8 mouse cellular contexts compared by ENCODE assay signal in the genomic region with DNA sequence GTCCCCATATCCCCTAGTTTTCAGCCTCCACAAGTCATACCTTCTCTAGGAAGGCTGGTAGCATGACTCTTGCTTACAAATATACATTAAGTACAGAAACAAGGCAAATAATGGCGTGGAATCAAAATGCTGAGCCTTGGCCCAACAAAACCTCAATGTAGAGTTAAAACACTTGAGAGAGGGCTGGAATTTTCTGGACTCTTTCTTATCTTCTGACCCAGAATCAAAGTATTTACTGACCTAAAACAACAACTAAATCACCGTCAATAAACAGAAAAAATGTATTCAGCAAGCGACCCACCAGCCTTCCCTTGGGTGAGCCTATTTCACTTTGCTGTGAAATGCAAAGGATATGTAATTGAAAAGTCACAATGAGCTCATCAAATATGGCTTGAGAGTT. TPM values are rescaled to one million over a fixed set of nuclear protein-coding genes. Genes with fewer than 3 reads are reported as not detected.
A peak's percentile ranks its signal among the peaks of the same experiment; 100 is the strongest.
DNase-seq lines count a peak whose midpoint lies in the region; ATAC-seq and TF ChIP-seq lines count a peak whose summit lies in the region.

No protein-coding gene starts in this region.

- peak overlapping the region; percentile 80 for H3K4me2 ChIP-seq in CH12.LX (ENCODE audit: insufficient read depth, low read depth, poor library complexity, severe bottlenecking)
- H3K4me2 ChIP-seq in forebrain, postnatal 0 days (ENCODE audit: low read depth): peak overlapping the region; percentile 56
- peak overlapping the region; percentile 84 for H3K4me2 ChIP-seq in liver, embryonic 15.5 days

- no peak for TF ChIP-seq RAD21 in CH12.LX (IDR thresholded peaks at IDR 0.05; ENCODE audit: low read depth, low read length)

- no peak for TF ChIP-seq EP300 in CH12.LX (IDR thresholded peaks at IDR 0.05; ENCODE audit: low read length)

- peaks cover 52% of the 10 kb centered on the region for H3K79me2 ChIP-seq in CH12.LX (replicated peaks; ENCODE audit: control insufficient read depth, extremely low read depth, insufficient read depth, poor library complexity, severe bottlenecking)

- DNase-seq in heart, adult 11 months: peak; percentile 60
- DNase-seq in heart, adult 18-20 months: no peak
- no peak for DNase-seq in CH12.LX (ENCODE audit: extremely low read depth)
- no peak for DNase-seq in forebrain, postnatal 0 days
- no peak for DNase-seq in testis, postnatal 10 days (ENCODE audit: low spot score)
- DNase-seq in left cerebral cortex, postnatal 4 days: no peak
- DNase-seq in adrenal gland, adult 2 months: no peak

- dilution Hi-C loops in CH12.LX (cut with MboI; ENCODE audit: extremely low pct_ligation_motif_present, extremely low pct_unique_long_range_greater_than_20kb, low sequenced_read_pairs): no loop called here

- ATAC-seq in forebrain, postnatal 0 days: no peak
- ATAC-seq in liver, embryonic 15.5 days (ENCODE audit: insufficient read depth): no peak

- H3K4me1 ChIP-seq in CH12.LX (ENCODE audit: control insufficient read depth in 1 of 2, insufficient read depth in 2 of 2): peaks cover 5 to 60% of the 10 kb centered on the region in 2 experiments
- H3K4me1 ChIP-seq in forebrain, postnatal 0 days (ENCODE audit: insufficient read depth): peaks cover 13% of the 10 kb centered on the region
- H3K4me1 ChIP-seq in liver, embryonic 15.5 days (replicated peaks): peaks cover 42% of the 10 kb centered on the region

- H3K36me3 ChIP-seq in CH12.LX (replicated peaks in 1 of 2; ENCODE audit: control insufficient read depth in 1 of 2, insufficient read depth in 1 of 2, low read length in 1 of 2): peaks cover 30 to 51% of the 10 kb centered on the region in 2 experiments
- peaks cover 17% of the 10 kb centered on the region for H3K36me3 ChIP-seq in forebrain, postnatal 0 days (ENCODE audit: insufficient read depth)
- H3K36me3 ChIP-seq in liver, embryonic 15.5 days (replicated peaks): peaks cover 3% of the 10 kb centered on the region

- peak overlapping the region; percentile 93 for H3K9ac ChIP-seq in CH12.LX (ENCODE audit: insufficient read depth, low read depth)
- peak overlapping the region; percentile 91 for H3K9ac ChIP-seq in forebrain, postnatal 0 days
- peak overlapping the region; percentile 83 for H3K9ac ChIP-seq in liver, embryonic 15.5 days

- H3K27ac ChIP-seq in CH12.LX (ENCODE audit: insufficient read depth, low read depth): no peak overlapping the region
- H3K27ac ChIP-seq in forebrain, postnatal 0 days (ENCODE audit: low read depth, low read length): no peak overlapping the region
- H3K27ac ChIP-seq in liver, embryonic 15.5 days (replicated peaks): peak overlapping the region; percentile 99

- H3K27me3 ChIP-seq in CH12.LX (replicated peaks): no peaks in the 10 kb centered on the region
- no peaks in the 10 kb centered on the region for H3K27me3 ChIP-seq in forebrain, postnatal 0 days (ENCODE audit: insufficient read depth, low read length)
- H3K27me3 ChIP-seq in liver, embryonic 15.5 days: no peaks in the 10 kb centered on the region

- H3K4me3 ChIP-seq in CH12.LX (replicated peaks in 1 of 3; ENCODE audit: low read depth in 2 of 3, low read length in 2 of 3, poor library complexity in 1 of 3): peak overlapping the region; percentile 17 to 84 (median 79)
- peak overlapping the region; percentile 80 for H3K4me3 ChIP-seq in forebrain, postnatal 0 days (ENCODE audit: low read depth, low read length)
- peak overlapping the region; percentile 79 for H3K4me3 ChIP-seq in liver, embryonic 15.5 days (replicated peaks)

- intact Hi-C loops in left cerebral cortex, postnatal 4 days (cut with DNase I): no loop called here

- no peaks in the 10 kb centered on the region for H3K9me3 ChIP-seq in CH12.LX (replicated peaks; ENCODE audit: low read length)
- H3K9me3 ChIP-seq in forebrain, postnatal 0 days (ENCODE audit: low read length): no peaks in the 10 kb centered on the region
- no peaks in the 10 kb centered on the region for H3K9me3 ChIP-seq in liver, embryonic 15.5 days (replicated peaks)

- TF ChIP-seq CTCF in CH12.LX (conservative IDR thresholded peaks at IDR 0.05 in 1 of 2, IDR thresholded peaks at IDR 0.05 in 1 of 2; ENCODE audit: low read depth in 2 of 2, low read length in 2 of 2): no peak
- TF ChIP-seq CTCF in forebrain, postnatal 0 days (IDR thresholded peaks at IDR 0.05; ENCODE audit: low read depth): no peak

- WGBS in forebrain, postnatal 0 days: 42% methylated on average over 3 of the region's 3 CpGs
- WGBS in liver, embryonic 15.5 days (ENCODE audit: insufficient replicate concordance): 52% methylated on average over 3 of the region's 3 CpGs

- in situ Hi-C loops in CH12.LX (cut with MboI; ENCODE audit: low pct_ligation_motif_present, low pct_unique_long_range_greater_than_20kb, low sequenced_read_pairs): loop anchor here (5.0 kb wide), 1 partner anchor 41 kb away; no protein-coding TSS in a partner anchor

- no peak for TF ChIP-seq POLR2A in CH12.LX (IDR thresholded peaks at IDR 0.05; ENCODE audit: low read depth, low read length)

TF ChIP-seq in CH12.LX, 34 proteins besides CTCF, POLR2A, EP300 and RAD21:
- TF ChIP-seq ZKSCAN1 (IDR thresholded peaks at IDR 0.05; ENCODE audit: borderline replicate concordance, low read depth, low read length) (no peak), IRF4 (IDR thresholded peaks at IDR 0.05; ENCODE audit: low read depth, low read length) (no peak), CHD1 (IDR thresholded peaks at IDR 0.05; ENCODE audit: low read depth, low read length) (no peak), CHD2 (IDR thresholded peaks at IDR 0.05; ENCODE audit: low read length) (no peak), PAX5 (IDR thresholded peaks at IDR 0.05; ENCODE audit: low read length) (no peak), MAFK (IDR thresholded peaks at IDR 0.05; ENCODE audit: insufficient replicate concordance, low read length) (no peak), TBP (conservative IDR thresholded peaks at IDR 0.05; ENCODE audit: low read depth, low read length) (no peak), ELF1 (IDR thresholded peaks at IDR 0.05; ENCODE audit: low read depth, low read length) (no peak), NELFE (IDR thresholded peaks at IDR 0.05; ENCODE audit: low read depth, low read length) (no peak), ZNF384 (IDR thresholded peaks at IDR 0.05; ENCODE audit: low read depth, low read length) (no peak)

RNA-seq across cellular contexts. Expression of gene Prdm2, which starts 52.0 kb away (rescaled TPM):
- total RNA-seq in heart, adult 18-20 months (2021): 10 to 100 TPM; 20.8 to 22.7 TPM
- 7.1 and 7.2 TPM in 2 replicates for total RNA-seq in CH12.LX (2012; rRNA removed)
- total RNA-seq in CH12.LX (2014; rRNA removed): 2.9 and 3.8 TPM in 2 replicates
- polyA plus RNA-seq in CH12.LX (2012; ENCODE audit: insufficient read length, low read depth): 13.4 and 16.1 TPM in 2 replicates
- 20.0 and 23.7 TPM in 2 replicates for total RNA-seq in forebrain, postnatal 0 days (2014; rRNA removed)
- polyA plus RNA-seq in forebrain, postnatal 0 days (2015; fragmentation: Nextera tagmentation; extraction: Ambion mirVana): 8.4 and 12.1 TPM in 2 replicates
- polyA plus RNA-seq in liver, embryonic 15.5 days (2015; fragmentation: Nextera tagmentation; extraction: Ambion mirVana): 2.8 and 3.4 TPM in 2 replicates
- total RNA-seq in left cerebral cortex, postnatal 4 days (2021): 10 to 100 TPM; 44.6 to 50.4 TPM
- total RNA-seq in adrenal gland, adult 2 months (2021): 10 to 100 TPM; 22.3 to 38.7 TPM
- 5.6 and 9.4 TPM in 2 replicates for polyA plus RNA-seq in adrenal gland, adult 2 months (2012; rRNA removed)
